In the genomic region with DNA sequence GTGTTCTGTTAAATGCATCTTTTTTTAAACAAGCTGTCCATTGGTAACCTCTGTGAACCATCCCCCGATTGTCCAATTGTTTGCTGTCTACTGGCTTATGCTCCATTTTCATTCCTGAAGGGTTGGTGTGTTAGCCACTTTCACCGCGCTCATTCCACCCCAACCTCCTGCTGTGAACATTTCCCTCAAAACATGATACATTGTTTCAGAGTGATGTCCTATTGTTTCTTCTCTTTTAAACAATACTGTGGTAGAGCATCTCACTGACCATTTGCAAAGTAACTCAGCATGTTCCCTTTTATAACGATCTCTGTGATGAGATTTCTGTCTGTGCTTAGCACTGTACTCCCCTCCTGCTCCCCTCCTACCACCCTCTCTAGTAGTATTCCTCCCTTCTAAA, we compare ENCODE assay signal across 23 mouse cellular contexts.
"Had no signal": no experiment of that assay in that cellular context is flagged by ENCODE, and none has a peak within 500 bp of the region (broad histone marks: within the 10 kb centered on the region; RNA-seq: fewer than 3 reads in every experiment).

No protein-coding gene starts in this region.

- H3K4me1 ChIP-seq: heart, embryonic 12.5 days; hindbrain, embryonic 12.5 days; intestine, embryonic 15.5 days; liver, embryonic 13.5 days; liver, embryonic 15.5 days had no signal

- H3K4me3 ChIP-seq: gastrocnemius, adult 2 months; heart, embryonic 12.5 days; hindbrain, embryonic 10.5 days; hindbrain, embryonic 12.5 days; intestine, embryonic 15.5 days; left cerebral cortex, adult 2 months; limb, embryonic 10.5 days; limb, embryonic 12.5 days; liver, embryonic 13.5 days; liver, embryonic 15.5 days had no signal

- H3K36me3 ChIP-seq: heart, embryonic 12.5 days; hindbrain, embryonic 10.5 days; hindbrain, embryonic 12.5 days; intestine, embryonic 15.5 days; limb, embryonic 10.5 days; limb, embryonic 12.5 days; liver, embryonic 13.5 days; liver, embryonic 15.5 days had no signal

- DNase-seq: gastrocnemius, adult 2 months; gastrocnemius, postnatal 10 days; gastrocnemius, postnatal 25 days; heart, adult 18-20 months; heart, postnatal 10 days; heart, postnatal 4 days; kidney, adult 18-20 months; kidney, adult 8-10 months; kidney, postnatal 10 days; kidney, postnatal 25 days; kidney, postnatal 4 days; layer of hippocampus, adult 9-11 months; liver; liver, embryonic 13.5 days had no signal

- H3K27me3 ChIP-seq: heart, embryonic 12.5 days; hindbrain, embryonic 12.5 days; intestine, embryonic 15.5 days; limb, embryonic 12.5 days; liver, embryonic 13.5 days; liver, embryonic 15.5 days had no signal

- H3K27ac ChIP-seq: gastrocnemius, adult 2 months; hindbrain, embryonic 10.5 days; hindbrain, embryonic 12.5 days; hindbrain, embryonic 14.5 days; intestine, embryonic 15.5 days; left cerebral cortex, adult 2 months; limb, embryonic 10.5 days; limb, embryonic 12.5 days; liver, embryonic 13.5 days; liver, embryonic 15.5 days had no signal

- H3K9me3 ChIP-seq: heart, embryonic 12.5 days; hindbrain, embryonic 10.5 days; hindbrain, embryonic 12.5 days; intestine, embryonic 15.5 days; limb, embryonic 10.5 days; limb, embryonic 12.5 days; liver, embryonic 13.5 days; liver, embryonic 15.5 days had no signal

- H3K9ac ChIP-seq: heart, embryonic 12.5 days; hindbrain, embryonic 12.5 days; hindbrain, embryonic 14.5 days; intestine, embryonic 15.5 days; limb, embryonic 12.5 days; liver, embryonic 13.5 days; liver, embryonic 15.5 days had no signal
